Mouse (Mus musculus) cortical plate, adult 2 months (tissue): ENCODE measurements around the gene Picalm.

Experiments
- CTCF ChIP-seq: fragments of 200-500 bp; IDR thresholded peaks from 2 replicates; pipeline ENCODE4 v1.5.1; 2011; ENCODE audit warnings: mild to moderate bottlenecking, control low read depth, low read length; ENCODE audit not compliant: insufficient read depth; ENCODE audit errors: extremely low read depth
- POLR2A ChIP-seq: fragments of 200-500 bp; IDR thresholded peaks from 2 replicates; pipeline ENCODE4 v1.6.1; 2011; ENCODE audit warnings: mild to moderate bottlenecking, low read length, control low read depth; ENCODE audit not compliant: insufficient read depth; ENCODE audit errors: extremely low read depth

DNA sequence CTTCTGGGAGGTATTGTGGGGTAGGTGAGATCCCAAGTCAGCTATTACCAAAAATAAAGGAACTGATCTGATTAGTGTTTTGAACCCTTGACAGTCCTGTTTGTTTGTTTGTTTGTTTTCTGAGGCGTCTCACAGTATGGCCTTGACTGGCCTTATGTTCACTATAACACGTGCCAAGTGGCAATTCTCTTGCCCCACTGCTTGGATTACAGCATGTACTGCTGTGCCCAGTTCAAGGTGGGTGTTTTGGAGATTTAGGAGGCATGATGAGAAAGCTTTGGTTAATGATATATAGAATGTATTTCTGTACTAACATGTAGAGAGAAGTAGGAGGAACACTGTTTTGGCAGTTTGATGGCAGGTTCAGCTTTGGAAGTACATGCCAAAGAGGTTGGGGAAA is 28.0 kb downstream of the Picalm start:
- TF ChIP-seq POLR2A (no peak), CTCF (no peak)
